Mouse (Mus musculus): ENCODE data around the gene Gtpbp1.
A peak's percentile ranks its signal among the peaks of the same experiment; 100 is the strongest.
"Not testable (repeated sequence)": the region's sequence is repeated elsewhere in the genome, so short reads cannot be mapped to it uniquely, and the experiment has no call there.

The Gtpbp1 gene

GRCm38 (mm10) chr15:79690426-79691022 lies at the start of gene Gtpbp1:
TSS of gene Gtpbp1 (plus strand) at chr15:79690845.
- DNase-seq: peak; percentile 99 to 100

- no peak for DNase-seq
These were observed 49.4 kb upstream of the Gtpbp1 start for GRCm38 (mm10) chr15:79641135-79641817.

- no peak for DNase-seq
These were observed 45.2 kb upstream of the Gtpbp1 start for GRCm38 (mm10) chr15:79645483-79645882.

- DNase-seq: no peak
These were observed 42.5 kb upstream of the Gtpbp1 start for GRCm38 (mm10) chr15:79648130-79648529.

- DNase-seq: peak in 1 of 2 experiments; percentile 40
These were observed 40.1 kb upstream of the Gtpbp1 start for GRCm38 (mm10) chr15:79650569-79650968.

- no peak for DNase-seq
These were observed 39.2 kb upstream of the Gtpbp1 start for GRCm38 (mm10) chr15:79651481-79651880.

GRCm38 (mm10) chr15:79656451-79656850 lies 34.2 kb upstream of the Gtpbp1 start:
- DNase-seq: no peak

- DNase-seq: peak; percentile 77 to 92
These were observed 32.7 kb upstream of the Gtpbp1 start for GRCm38 (mm10) chr15:79657837-79658530.

- DNase-seq: peak; percentile 90 to 95
These were observed 31.9 kb upstream of the Gtpbp1 start, which contains the start of the genes Fam227a and Cby1 for GRCm38 (mm10) chr15:79658531-79659375. TSS of gene Fam227a (minus strand) at chr15:79658956. TSS of gene Cby1 (plus strand) at chr15:79659199.

GRCm38 (mm10) chr15:79661852-79662251 lies 28.8 kb upstream of the Gtpbp1 start:
- DNase-seq: peak in 1 of 2 experiments; percentile 51

- DNase-seq: no peak
These were observed 26.0 kb upstream of the Gtpbp1 start for GRCm38 (mm10) chr15:79664666-79665065.

GRCm38 (mm10) chr15:79669195-79669594 lies 21.4 kb upstream of the Gtpbp1 start:
- DNase-seq: no peak

GRCm38 (mm10) chr15:79670249-79670971 lies 20.2 kb upstream of the Gtpbp1 start, which contains the start of gene Tomm22:
TSS of gene Tomm22 (plus strand) at chr15:79670861.
- peak; percentile 90 to 91 for DNase-seq

- DNase-seq: no peak
These were observed 19.7 kb upstream of the Gtpbp1 start for GRCm38 (mm10) chr15:79670972-79671299.

GRCm38 (mm10) chr15:79671828-79672348 lies 18.8 kb upstream of the Gtpbp1 start:
- not testable (repeated sequence) for DNase-seq

- no peak for DNase-seq
These were observed 12.7 kb upstream of the Gtpbp1 start for GRCm38 (mm10) chr15:79677936-79678335.

- peak; percentile 53 to 59 for DNase-seq
These were observed 8.7 kb upstream of the Gtpbp1 start for GRCm38 (mm10) chr15:79681973-79682372.

- DNase-seq: peak in 1 of 2 experiments; percentile 52
These were observed 7.5 kb upstream of the Gtpbp1 start for GRCm38 (mm10) chr15:79683146-79683545.

GRCm38 (mm10) chr15:79683707-79684465 lies 6.8 kb upstream of the Gtpbp1 start:
- DNase-seq: no peak

GRCm38 (mm10) chr15:79684616-79685015 lies 6.0 kb upstream of the Gtpbp1 start:
- no peak for DNase-seq

- peak; percentile 54 to 72 for DNase-seq
These were observed 5.5 kb upstream of the Gtpbp1 start for GRCm38 (mm10) chr15:79685141-79685641.

Data from kidney, adult 8-10 months (tissue).